Mouse (Mus musculus) ovary, postnatal 10 days (tissue): ENCODE data around the gene Large2.

Experiments
- DNase-seq: peaks from one replicate; pipeline ENCODE4 v3.0.0; 2022; ENCODE audit warnings: low spot score

Large2 gene

DNA sequence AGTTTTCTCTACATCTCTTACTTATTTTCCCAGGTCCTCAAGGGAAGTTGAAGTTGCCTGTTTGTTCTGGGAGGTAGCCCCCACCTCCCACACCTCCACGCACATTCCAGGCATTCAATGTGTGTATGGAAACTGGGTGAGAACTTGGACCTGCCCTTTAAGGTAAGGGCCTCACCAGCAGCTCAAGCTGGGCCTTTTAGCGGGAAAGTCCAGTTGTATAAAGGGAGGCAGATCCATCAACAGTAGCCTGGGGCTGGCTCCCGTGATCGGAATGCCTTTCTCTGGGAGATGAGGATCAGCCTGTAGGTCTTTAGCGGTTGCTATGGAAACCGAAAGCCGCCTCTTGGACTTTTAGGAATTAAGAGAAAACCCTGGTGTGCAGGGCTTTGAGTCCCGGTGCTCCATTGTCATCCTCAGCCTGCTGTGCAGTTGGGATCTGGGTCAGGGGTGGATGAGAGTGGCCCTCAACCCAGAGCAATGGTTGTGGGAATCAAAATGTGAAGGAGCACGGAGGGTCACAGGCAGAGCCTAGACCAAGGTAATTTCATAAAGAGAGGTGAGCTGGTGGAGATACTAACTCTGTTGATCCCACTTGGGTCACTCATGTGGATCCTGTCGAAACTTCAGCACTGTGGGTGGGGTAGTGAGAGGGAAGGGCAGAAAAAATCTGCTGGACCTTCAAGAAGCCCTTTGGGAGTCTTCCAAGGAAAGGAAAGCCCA, 2.5 kb downstream of the Large2 start:
- DNase-seq: no peak

DNA sequence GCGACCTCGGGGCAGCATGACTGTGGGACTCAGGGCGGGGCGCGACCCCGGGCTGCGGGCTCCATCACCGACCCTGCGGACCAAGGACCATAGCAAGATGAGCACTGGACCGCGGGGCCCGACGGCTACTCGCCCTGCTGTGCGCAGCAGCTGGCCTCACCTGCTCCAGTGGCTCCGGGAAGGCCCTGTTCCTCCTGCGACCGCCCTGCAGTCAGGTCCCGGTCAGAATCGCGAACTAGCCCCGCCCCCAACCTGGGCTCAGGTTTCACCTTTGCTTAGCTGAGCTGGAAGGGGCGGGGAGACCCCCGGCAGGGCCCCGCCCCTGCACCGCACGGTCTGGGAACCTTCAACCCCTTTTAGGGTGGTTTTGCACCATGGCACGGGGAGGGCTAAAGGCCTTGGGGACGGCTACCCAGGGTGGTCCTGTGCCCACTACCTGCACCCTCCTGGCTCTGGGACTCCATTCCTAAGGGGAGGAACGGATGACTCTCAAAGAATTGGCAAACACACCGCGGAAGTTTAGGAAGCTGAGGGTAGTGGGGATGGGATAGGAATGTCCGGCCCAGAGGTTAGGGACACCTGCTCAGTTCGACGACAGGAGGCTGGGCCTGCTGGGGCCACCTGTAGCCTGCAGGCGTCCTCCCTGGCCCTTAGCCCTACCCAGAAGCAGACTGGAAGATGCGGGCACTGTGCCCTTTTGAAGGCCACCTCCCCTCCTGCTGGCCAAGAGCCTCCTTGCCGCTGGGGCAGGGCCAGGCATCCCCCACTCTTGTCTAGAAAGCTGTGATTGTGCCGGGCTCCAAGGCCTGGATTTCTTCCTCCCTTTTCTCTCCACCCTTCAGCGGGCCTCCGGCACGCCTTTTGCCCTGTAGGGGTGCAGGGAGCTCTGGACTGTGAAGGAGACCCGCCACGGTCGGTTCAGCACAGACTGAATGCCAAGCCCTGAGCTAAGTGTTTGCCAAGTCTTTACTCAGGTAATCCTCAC, 3.6 kb downstream of the Large2 start:
- DNase-seq: no peak

DNA sequence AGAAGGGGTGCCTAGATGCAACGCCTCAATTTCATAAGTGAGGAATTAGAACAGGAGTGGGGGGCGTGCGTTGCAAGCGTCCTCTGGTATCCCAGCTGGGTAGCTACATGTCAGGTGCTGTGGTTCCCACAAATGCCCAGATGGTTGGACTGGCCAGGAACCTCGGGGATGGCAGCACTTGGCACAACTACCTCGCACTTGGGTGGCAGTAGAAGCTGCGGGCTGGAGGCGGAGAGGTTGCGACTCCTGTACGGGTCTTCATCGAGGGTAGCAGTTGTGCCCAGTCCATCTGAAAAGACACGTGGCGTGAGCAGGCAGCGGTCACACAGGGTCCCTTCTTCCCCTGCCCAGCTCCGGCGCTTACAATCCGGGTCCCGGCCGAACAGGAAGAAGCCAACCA, 4.3 kb downstream of the Large2 start:
- no peak for DNase-seq

DNA sequence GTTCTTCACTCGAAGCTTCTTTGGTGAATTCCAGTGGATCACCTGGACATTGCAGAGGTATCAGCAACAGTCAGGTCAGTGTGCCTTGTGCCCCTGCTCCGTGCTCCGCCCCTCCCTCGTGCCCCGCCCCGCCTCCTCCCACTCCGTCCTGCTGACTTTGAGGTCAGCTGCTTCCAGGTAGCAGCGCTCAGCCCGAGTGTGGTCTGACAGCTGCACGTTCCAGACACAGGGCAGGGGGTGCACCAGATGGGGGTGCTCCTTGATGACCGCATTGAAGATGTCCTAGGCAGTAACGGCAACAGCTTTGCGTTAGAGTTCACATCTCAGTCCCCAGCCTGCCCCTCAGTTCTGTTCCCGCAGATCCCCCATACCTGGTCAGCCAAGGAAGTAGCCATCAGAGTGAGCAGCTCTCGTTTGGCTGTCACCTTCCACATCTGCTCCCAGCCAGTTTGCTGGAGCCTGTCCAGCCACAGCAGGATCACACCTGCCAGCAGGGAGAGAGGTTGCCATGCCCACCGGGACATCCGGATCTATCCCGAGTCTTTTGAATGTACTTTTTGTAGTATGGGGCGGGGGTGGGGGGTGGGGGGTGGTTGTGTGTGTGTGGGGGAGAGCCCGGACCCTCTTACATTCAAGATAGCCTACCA, 7.2 kb downstream of the Large2 start:
- no peak for DNase-seq

- no peak for DNase-seq
Measured at GRCm38 (mm10) chr2:92365568-92365967, 9.1 kb downstream of the Large2 start.

- no peak for DNase-seq
Measured at GRCm38 (mm10) chr2:92364086-92364485, 10.6 kb downstream of the Large2 start.

GRCm38 (mm10) chr2:92362571-92363228, 12.0 kb downstream of the Large2 start:
- DNase-seq: no peak

GRCm38 (mm10) chr2:92361795-92362194, 12.9 kb downstream of the Large2 start:
- DNase-seq: no peak

GRCm38 (mm10) chr2:92360893-92361292, 13.8 kb downstream of the Large2 start:
- no peak for DNase-seq

- DNase-seq: no peak
Measured at GRCm38 (mm10) chr2:92360186-92360823, 14.4 kb downstream of the Large2 start.

DNA sequence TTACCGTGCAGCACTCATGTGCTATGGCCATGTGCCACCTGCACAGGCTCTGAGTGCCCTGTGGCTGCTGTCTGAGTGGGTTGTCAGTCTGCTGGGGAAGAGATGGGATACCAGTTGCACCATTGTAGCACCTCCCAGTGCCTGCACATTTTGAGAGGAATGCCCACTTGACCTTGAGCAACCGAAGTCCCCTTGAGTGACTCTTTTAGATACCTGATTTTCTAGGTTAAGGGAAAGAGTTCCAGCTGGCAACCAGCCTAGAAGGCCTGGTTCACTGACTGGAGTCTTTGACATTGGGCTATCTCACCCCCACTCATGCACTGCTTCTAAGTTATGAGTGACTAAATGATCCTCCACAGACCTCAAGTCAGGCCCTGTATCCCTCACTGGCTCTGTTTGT, 15.4 kb downstream of the Large2 start:
- no peak for DNase-seq

GRCm38 (mm10) chr2:92354224-92354623, 20.4 kb downstream of the Large2 start:
- DNase-seq: no peak

DNA sequence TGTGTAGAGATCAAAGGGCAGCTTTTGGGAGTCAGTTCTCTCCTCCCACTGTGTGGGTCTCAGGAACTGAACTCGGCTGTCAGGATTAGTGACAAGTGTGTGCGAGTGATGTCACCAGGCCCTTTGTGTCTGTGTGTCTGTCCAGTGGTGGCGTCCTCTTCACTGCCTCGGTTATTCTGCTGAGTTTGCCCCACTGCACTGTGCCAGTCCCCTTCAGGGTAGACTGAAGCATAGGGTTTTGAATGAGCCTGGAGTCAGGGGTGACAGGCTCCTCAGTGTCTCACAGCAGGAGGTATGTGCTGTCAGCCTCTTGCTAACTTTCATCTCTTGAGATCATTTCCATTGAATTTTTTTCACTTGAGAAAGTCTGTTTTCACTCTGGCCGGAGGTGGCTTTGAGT, 21.3 kb downstream of the Large2 start:
- DNase-seq: no peak

- DNase-seq: no peak
Measured at GRCm38 (mm10) chr2:92350686-92351085, 24.0 kb downstream of the Large2 start.

- no peak for DNase-seq
Measured at GRCm38 (mm10) chr2:92349589-92350425, 24.9 kb downstream of the Large2 start.

- DNase-seq: no peak
Measured at GRCm38 (mm10) chr2:92347191-92347590, 27.5 kb downstream of the Large2 start.

DNA sequence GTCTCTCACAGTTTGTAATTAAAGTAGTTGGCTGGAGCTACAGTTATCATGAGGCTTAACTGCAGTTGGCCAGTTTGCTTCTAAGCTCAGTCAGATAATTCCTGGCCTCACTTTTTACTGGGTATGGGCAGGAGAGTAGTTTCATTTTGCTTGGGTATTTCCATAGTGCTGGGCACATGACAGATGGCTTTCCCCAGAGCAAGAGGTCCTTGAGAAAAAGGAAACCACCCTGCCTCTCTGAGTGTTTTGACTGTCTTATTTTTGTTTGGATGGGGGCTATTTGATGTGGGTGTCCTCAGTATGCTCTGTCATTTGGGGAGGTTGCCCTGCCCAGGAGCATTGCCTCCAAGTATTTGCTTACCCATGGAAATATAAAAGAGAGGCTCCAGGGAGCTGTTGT, 32.3 kb downstream of the Large2 start:
- no peak for DNase-seq

DNA sequence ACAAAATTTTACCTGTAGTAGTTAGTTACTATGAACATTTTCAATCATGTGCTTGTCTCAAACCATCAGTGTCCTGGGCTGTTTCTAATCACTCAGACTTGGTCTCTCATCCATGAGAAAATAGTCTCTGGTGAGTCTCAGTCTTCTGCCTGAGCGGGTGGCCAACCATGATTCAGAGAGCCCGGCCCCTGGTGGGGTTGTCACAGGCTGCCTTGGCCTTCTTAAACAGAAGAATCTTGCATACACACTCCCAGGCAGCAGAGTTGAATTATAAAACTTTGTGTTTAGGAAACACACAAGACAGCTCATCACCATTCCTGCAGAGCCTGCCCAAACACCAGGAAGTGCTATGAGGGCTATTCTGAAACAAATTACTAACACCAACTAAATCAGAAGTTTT, 42.8 kb downstream of the Large2 start:
- no peak for DNase-seq

- DNase-seq: no peak
Measured at GRCm38 (mm10) chr2:92331410-92331809, 43.3 kb downstream of the Large2 start.

DNA sequence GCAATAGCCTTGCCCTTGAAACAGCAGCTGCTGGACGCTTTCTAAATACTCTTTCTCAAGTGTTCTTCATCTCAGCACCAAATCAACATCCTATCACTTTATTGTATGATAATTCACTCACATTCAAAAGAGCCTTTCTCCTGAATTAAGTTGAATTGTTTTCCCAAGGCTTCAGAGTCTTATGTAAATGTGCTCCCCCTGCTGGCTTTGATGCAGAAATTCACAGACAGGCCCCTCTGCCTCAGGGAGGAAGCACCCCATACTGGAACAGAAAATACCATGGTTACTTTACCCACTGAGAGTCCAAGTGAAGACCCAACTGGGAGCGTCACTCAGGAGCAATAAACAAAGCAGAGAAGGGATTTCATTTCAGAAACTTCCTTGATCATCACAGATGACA, 43.8 kb downstream of the Large2 start:
- no peak for DNase-seq

GRCm38 (mm10) chr2:92328206-92328605, 46.5 kb downstream of the Large2 start:
- no peak for DNase-seq
